Mouse (Mus musculus) testis, postnatal 10 days (tissue): ENCODE measurements around the gene Pkd1.

Experiments
- DNase-seq: peaks from one replicate; pipeline ENCODE4 v3.0.0; 2021; ENCODE audit warnings: low spot score

The Pkd1 gene

GRCm38 (mm10) chr17:24604557-24604956 lies 54.9 kb downstream of the Pkd1 start:
- no peak for DNase-seq

GRCm38 (mm10) chr17:24608370-24608769 lies 58.7 kb downstream of the Pkd1 start:
- DNase-seq, result no peak

GRCm38 (mm10) chr17:24608874-24609273 lies 59.2 kb downstream of the Pkd1 start:
- DNase-seq, result no peak

- DNase-seq, result no peak
These were observed 61.1 kb downstream of the Pkd1 start for GRCm38 (mm10) chr17:24610711-24611110.

GRCm38 (mm10) chr17:24617561-24618194 lies 68.0 kb downstream of the Pkd1 start:
- DNase-seq, result no peak

- no peak for DNase-seq
These were observed 75.8 kb downstream of the Pkd1 start for GRCm38 (mm10) chr17:24625472-24625871.

- DNase-seq, result peak; percentile 85
These were observed 79.0 kb downstream of the Pkd1 start for GRCm38 (mm10) chr17:24628646-24629045.

- DNase-seq, result no peak
These were observed 80.4 kb downstream of the Pkd1 start for GRCm38 (mm10) chr17:24630072-24630471.

GRCm38 (mm10) chr17:24632167-24632812 lies 82.7 kb downstream of the Pkd1 start, which contains the start of the genes Tsc2 and Nthl1:
Gene Tsc2, minus strand, starts transcription at chr17:24632630.
Gene Nthl1, plus strand, starts transcription at chr17:24632680.
- DNase-seq, result peak; percentile 86

GRCm38 (mm10) chr17:24632813-24633449 lies 83.3 kb downstream of the Pkd1 start:
- peak; percentile 85 for DNase-seq

GRCm38 (mm10) chr17:24633831-24634230 lies 84.2 kb downstream of the Pkd1 start:
- no peak for DNase-seq

GRCm38 (mm10) chr17:24635024-24635423 lies 85.4 kb downstream of the Pkd1 start:
- DNase-seq, result no peak

GRCm38 (mm10) chr17:24635694-24636093 lies 86.1 kb downstream of the Pkd1 start:
- DNase-seq, result no peak

GRCm38 (mm10) chr17:24636781-24637481 lies 87.3 kb downstream of the Pkd1 start:
- no peak for DNase-seq

GRCm38 (mm10) chr17:24638214-24638613 lies 88.6 kb downstream of the Pkd1 start:
- DNase-seq, result peak; percentile 61

GRCm38 (mm10) chr17:24638840-24639239 lies 89.2 kb downstream of the Pkd1 start:
- DNase-seq, result peak; percentile 84

GRCm38 (mm10) chr17:24639571-24639988 lies 89.9 kb downstream of the Pkd1 start:
- DNase-seq, result no peak

- DNase-seq, result no peak
These were observed 90.5 kb downstream of the Pkd1 start for GRCm38 (mm10) chr17:24640119-24640518.

- no peak for DNase-seq
These were observed 90.9 kb downstream of the Pkd1 start for GRCm38 (mm10) chr17:24640581-24640980.

GRCm38 (mm10) chr17:24641944-24642343 lies 92.3 kb downstream of the Pkd1 start:
- no peak for DNase-seq

- DNase-seq, result no peak
These were observed 93.2 kb downstream of the Pkd1 start for GRCm38 (mm10) chr17:24642791-24643343.

- no peak for DNase-seq
These were observed 94.5 kb downstream of the Pkd1 start for GRCm38 (mm10) chr17:24644030-24644715.
